Mouse (Mus musculus): Measurements from ENCODE around the gene Rnf31. TPM values are rescaled to one million over a fixed set of nuclear protein-coding genes. Genes with fewer than 3 reads are reported as not detected.

Rnf31 gene
- polyA plus RNA-seq, 1 experiment from 2014 or later = 12.7 TPM

GRCm38 (mm10) chr14:55577871-55578667, 13.4 kb upstream of the Rnf31 start, which contains the start of gene Psme1:
TSS of gene Psme1 (plus strand) at chr14:55578123.
- H3K9ac ChIP-seq (ENCODE audit: low read length) = peak within 1 kb of the TSS; percentile 98
- peaks cover 17 to 37% of the 10 kb centered on the region in 2 experiments; a peak in 3 of 4 replicates for H3K4me1 ChIP-seq (ENCODE audit: control insufficient read depth in 2 of 2, insufficient read depth in 2 of 2, low read length in 2 of 2)
- peaks cover 26% of the 10 kb centered on the region for H3K36me3 ChIP-seq (ENCODE audit: control insufficient read depth, insufficient read depth, low read length)
- H3K27me3 ChIP-seq (ENCODE audit: control insufficient read depth, insufficient read depth, low read length) = no peaks in the 10 kb centered on the region
- peak; percentile 69 for ATAC-seq (ENCODE audit: insufficient number of reproducible peaks, insufficient read depth, low FRiP score, low read depth)
- H3K27ac ChIP-seq (replicated peaks in 1 of 2; ENCODE audit: control insufficient read depth in 1 of 2, insufficient read depth in 1 of 2, low read depth in 2 of 2, low read length in 2 of 2) = peak within 1 kb of the TSS; percentile 76 to 98
- peak within 1 kb of the TSS; percentile 75 for H3K4me2 ChIP-seq (ENCODE audit: low read length)
- no peaks in the 10 kb centered on the region for H3K9me3 ChIP-seq (ENCODE audit: control insufficient read depth, low read length)
- WGBS = under 1% methylated on average over 23 of the region's 32 CpGs
- H3K4me3 ChIP-seq (ENCODE audit: control insufficient read depth in 1 of 2, insufficient read depth in 1 of 2, low read depth in 1 of 2, low read length in 2 of 2) = peak within 1 kb of the TSS; percentile 66 to 92

DNA sequence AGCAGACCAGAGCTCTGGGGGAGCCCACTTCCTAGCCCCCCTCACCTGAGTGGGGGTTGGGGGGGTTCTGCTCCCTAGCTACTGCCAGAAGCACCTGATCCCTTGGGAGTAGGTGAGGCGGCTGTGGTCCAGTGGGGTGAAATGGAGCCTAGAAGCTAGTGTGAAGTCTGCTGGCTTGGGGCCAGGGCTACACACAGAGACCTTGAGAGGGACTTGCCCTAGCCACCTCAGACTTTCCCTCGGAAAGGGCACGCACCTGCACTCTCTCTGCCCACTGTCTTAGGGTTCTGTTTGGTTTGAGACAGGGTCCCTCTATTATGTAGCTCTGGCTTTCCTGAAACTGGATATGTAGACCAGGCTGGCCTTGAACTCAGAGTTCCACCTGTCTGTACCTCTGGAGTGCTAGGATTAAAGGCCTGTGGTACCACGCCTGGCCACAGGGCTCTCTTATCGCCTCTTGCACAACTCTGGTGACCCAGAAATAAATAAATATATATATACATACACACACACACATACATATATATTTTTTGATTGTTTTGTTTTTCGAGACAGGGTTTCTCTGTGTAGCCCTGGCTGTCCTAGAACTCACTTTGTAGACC, 12.7 kb upstream of the Rnf31 start:
- H3K4me1 ChIP-seq (ENCODE audit: control insufficient read depth in 2 of 2, insufficient read depth in 2 of 2, low read length in 2 of 2) = peaks cover 17 to 37% of the 10 kb centered on the region in 2 experiments; a peak in 3 of 4 replicates
- no peaks in the 10 kb centered on the region for H3K9me3 ChIP-seq (ENCODE audit: control insufficient read depth, low read length)
- ATAC-seq (ENCODE audit: insufficient number of reproducible peaks, insufficient read depth, low FRiP score, low read depth) = 0 out of 2 replicates have a peak, but pooled peaks have one; percentile 8
- H3K4me3 ChIP-seq (ENCODE audit: control insufficient read depth in 1 of 2, insufficient read depth in 1 of 2, low read depth in 1 of 2, low read length in 2 of 2) = peak overlapping the region; percentile 66 to 92
- WGBS = 27% methylated on average over 6 of the region's 6 CpGs
- no peaks in the 10 kb centered on the region for H3K27me3 ChIP-seq (ENCODE audit: control insufficient read depth, insufficient read depth, low read length)
- H3K27ac ChIP-seq (replicated peaks in 1 of 2; ENCODE audit: control insufficient read depth in 1 of 2, insufficient read depth in 1 of 2, low read depth in 2 of 2, low read length in 2 of 2) = peak overlapping the region; percentile 64 to 90
- H3K4me2 ChIP-seq (ENCODE audit: low read length) = peak overlapping the region; percentile 75
- peak overlapping the region; percentile 98 for H3K9ac ChIP-seq (ENCODE audit: low read length)
- H3K36me3 ChIP-seq (ENCODE audit: control insufficient read depth, insufficient read depth, low read length) = peaks cover 26% of the 10 kb centered on the region

DNA sequence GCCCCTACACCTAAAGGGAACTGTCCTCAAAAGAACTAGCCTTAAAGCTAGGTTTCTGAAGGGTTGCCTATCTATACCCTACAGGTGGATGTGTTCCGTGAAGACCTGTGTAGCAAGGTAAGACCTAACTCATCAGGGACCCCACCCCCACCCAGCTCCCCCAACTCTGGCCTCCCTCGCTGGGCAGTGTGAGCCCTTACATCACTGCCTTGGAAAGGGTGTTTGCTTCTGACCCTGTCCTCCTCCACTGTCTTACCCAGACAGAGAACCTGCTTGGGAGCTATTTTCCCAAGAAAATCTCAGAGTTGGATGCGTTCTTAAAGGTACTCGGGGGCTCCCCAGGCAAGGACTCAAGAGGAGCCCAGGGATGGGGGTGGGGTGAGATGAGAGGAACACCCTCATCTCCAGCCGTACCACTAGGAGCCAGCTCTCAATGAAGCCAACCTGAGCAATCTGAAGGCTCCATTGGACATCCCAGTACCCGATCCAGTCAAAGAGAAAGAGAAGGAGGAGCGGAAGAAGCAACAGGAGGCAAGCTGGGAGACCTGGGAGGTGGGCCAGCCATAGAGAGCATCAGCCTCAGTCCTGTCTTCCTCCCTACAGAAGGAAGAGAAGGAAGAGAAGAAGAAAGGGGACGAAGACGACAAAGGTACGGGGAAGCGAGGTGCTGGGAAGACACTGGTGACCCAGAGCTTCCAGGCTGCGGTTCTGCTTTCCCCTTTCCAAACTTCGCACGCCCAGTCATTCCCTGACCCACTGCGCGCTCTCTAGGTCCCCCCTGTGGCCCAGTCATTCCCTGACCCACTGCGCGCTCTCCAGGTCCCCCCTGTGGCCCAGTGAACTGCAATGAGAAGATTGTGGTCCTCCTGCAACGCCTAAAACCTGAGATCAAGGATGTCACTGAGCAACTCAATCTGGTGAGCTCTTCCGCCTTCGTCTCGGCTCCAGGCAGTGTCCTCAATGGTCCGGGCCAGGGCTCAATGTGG, 11.7 kb upstream of the Rnf31 start:
- no peak overlapping the region for H3K4me3 ChIP-seq (ENCODE audit: control insufficient read depth in 1 of 2, insufficient read depth in 1 of 2, low read depth in 1 of 2, low read length in 2 of 2)
- H3K9ac ChIP-seq (ENCODE audit: low read length) = no peak overlapping the region
- H3K9me3 ChIP-seq (ENCODE audit: control insufficient read depth, low read length) = no peaks in the 10 kb centered on the region
- no peak overlapping the region for H3K4me2 ChIP-seq (ENCODE audit: low read length)
- peaks cover 26% of the 10 kb centered on the region for H3K36me3 ChIP-seq (ENCODE audit: control insufficient read depth, insufficient read depth, low read length)
- H3K27ac ChIP-seq (replicated peaks in 1 of 2; ENCODE audit: control insufficient read depth in 1 of 2, insufficient read depth in 1 of 2, low read depth in 2 of 2, low read length in 2 of 2) = no peak overlapping the region
- H3K4me1 ChIP-seq (ENCODE audit: control insufficient read depth in 2 of 2, insufficient read depth in 2 of 2, low read length in 2 of 2) = peaks cover 12 to 36% of the 10 kb centered on the region in 2 experiments; a peak in 3 of 4 replicates
- ATAC-seq (ENCODE audit: insufficient number of reproducible peaks, insufficient read depth, low FRiP score, low read depth) = no peak
- no peaks in the 10 kb centered on the region for H3K27me3 ChIP-seq (ENCODE audit: control insufficient read depth, insufficient read depth, low read length)
- WGBS = 85% methylated on average over 23 of the region's 23 CpGs

DNA sequence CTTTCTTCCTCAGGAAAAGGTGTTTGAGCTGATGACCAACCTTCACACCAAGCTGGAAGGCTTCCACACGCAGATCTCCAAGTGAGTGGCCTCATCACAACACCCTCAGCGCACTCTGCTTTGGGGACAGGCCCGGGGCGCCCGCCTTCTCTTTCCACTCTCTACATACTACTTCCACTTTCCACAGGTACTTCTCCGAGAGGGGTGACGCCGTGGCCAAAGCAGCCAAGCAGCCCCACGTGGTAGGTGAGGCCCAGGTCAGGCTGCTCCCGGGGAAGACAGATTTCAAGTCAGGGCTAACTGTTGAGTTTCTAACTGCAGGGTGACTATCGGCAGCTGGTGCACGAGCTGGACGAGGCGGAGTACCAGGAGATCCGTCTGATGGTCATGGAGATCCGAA, 10.8 kb upstream of the Rnf31 start:
- no peak overlapping the region for H3K27ac ChIP-seq (replicated peaks in 1 of 2; ENCODE audit: control insufficient read depth in 1 of 2, insufficient read depth in 1 of 2, low read depth in 2 of 2, low read length in 2 of 2)
- H3K4me3 ChIP-seq (ENCODE audit: control insufficient read depth in 1 of 2, insufficient read depth in 1 of 2, low read depth in 1 of 2, low read length in 2 of 2) = no peak overlapping the region
- H3K4me1 ChIP-seq (ENCODE audit: control insufficient read depth in 2 of 2, insufficient read depth in 2 of 2, low read length in 2 of 2) = peaks cover 12 to 36% of the 10 kb centered on the region in 2 experiments; a peak in 3 of 4 replicates
- no peak overlapping the region for H3K4me2 ChIP-seq (ENCODE audit: low read length)
- ATAC-seq (ENCODE audit: insufficient number of reproducible peaks, insufficient read depth, low FRiP score, low read depth) = no peak
- H3K36me3 ChIP-seq (ENCODE audit: control insufficient read depth, insufficient read depth, low read length) = peaks cover 26% of the 10 kb centered on the region
- WGBS = 93% methylated on average over 16 of the region's 16 CpGs
- no peaks in the 10 kb centered on the region for H3K27me3 ChIP-seq (ENCODE audit: control insufficient read depth, insufficient read depth, low read length)
- H3K9me3 ChIP-seq (ENCODE audit: control insufficient read depth, low read length) = no peaks in the 10 kb centered on the region
- H3K9ac ChIP-seq (ENCODE audit: low read length) = no peak overlapping the region

DNA sequence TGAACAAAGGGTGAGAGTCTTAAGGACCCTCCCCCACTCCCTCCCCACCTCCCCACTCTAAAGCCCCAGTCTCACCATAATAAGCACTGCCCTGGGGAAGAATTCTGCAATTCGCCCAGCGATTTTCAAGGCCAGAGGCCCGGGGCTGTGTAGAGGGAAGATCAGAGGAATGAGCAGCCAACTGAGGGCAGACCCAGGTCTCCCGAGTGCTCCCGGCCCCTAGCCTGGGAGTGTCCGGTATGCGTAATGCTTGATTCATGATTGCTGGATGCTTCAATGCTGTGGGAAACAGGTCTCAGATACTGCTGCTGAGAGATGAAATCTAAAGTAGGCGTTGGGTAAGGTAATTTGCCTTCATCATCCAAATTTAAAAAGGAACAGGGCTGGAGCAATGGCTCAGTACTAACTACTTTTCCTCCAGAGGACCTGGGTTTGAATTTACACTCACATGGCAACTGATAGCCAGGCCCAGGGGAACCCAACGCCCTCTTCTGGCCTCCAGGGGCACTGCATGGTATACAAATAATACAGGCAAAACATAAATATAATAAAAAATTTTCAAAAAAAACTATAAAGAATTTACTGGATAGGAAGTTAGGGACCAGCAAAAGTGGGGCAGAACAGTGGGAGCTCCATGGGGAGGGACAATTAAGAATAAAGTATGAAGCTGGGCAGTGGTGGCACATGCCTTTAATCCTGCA, 9.4 kb upstream of the Rnf31 start:
- 74% methylated on average over 9 of the region's 9 CpGs for WGBS
- no peak overlapping the region for H3K4me3 ChIP-seq (ENCODE audit: control insufficient read depth in 1 of 2, insufficient read depth in 1 of 2, low read depth in 1 of 2, low read length in 2 of 2)
- ATAC-seq (ENCODE audit: insufficient number of reproducible peaks, insufficient read depth, low FRiP score, low read depth) = no peak

DNA sequence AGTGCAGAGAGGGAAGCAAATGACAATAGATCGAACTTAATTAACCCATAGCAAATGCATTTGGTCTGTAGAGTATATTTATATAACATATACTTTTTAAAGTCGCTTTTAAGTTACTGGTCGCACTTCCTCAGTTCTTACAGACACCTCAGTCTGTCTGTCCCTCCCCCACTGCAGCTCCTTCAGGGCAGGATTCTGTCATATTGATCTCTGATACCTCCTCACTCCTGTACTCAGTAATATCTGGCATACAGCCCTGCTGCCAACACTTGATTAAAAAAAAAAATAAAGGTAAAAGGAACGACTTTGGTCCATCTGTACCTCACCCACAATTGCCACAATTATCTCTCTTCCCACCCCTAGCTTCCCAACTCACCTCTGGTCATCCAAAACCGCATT, 7.2 kb upstream of the Rnf31 start:
- H3K9me3 ChIP-seq (ENCODE audit: control insufficient read depth, low read length) = no peaks in the 10 kb centered on the region
- peak overlapping the region; percentile 63 for H3K4me3 ChIP-seq (ENCODE audit: control insufficient read depth in 1 of 2, insufficient read depth in 1 of 2, low read depth in 1 of 2, low read length in 2 of 2)
- H3K36me3 ChIP-seq (ENCODE audit: control insufficient read depth, insufficient read depth, low read length) = peaks cover 49% of the 10 kb centered on the region
- 37% methylated on average over 5 of the region's 5 CpGs for WGBS
- peak overlapping the region; percentile 79 for H3K9ac ChIP-seq (ENCODE audit: low read length)
- ATAC-seq (ENCODE audit: insufficient number of reproducible peaks, insufficient read depth, low FRiP score, low read depth) = no peak
- H3K27me3 ChIP-seq (ENCODE audit: control insufficient read depth, insufficient read depth, low read length) = no peaks in the 10 kb centered on the region
- peak overlapping the region in 1 of 2 experiments; percentile 77; a peak in 2 of 4 replicates for H3K27ac ChIP-seq (replicated peaks in 1 of 2; ENCODE audit: control insufficient read depth in 1 of 2, insufficient read depth in 1 of 2, low read depth in 2 of 2, low read length in 2 of 2)
- H3K4me1 ChIP-seq (ENCODE audit: control insufficient read depth in 2 of 2, insufficient read depth in 2 of 2, low read length in 2 of 2) = peaks cover 3 to 17% of the 10 kb centered on the region in 2 experiments; a peak in 3 of 4 replicates
- H3K4me2 ChIP-seq (ENCODE audit: low read length) = peak overlapping the region; percentile 88

More for the DNA sequence above, 9.4 kb upstream of the Rnf31 start:
- Histone ChIP-seq H3K36me3 (ENCODE audit: control insufficient read depth, insufficient read depth, low read length) (peaks cover 28% of the 10 kb centered on the region), H3K9me3 (ENCODE audit: control insufficient read depth, low read length) (no peaks in the 10 kb centered on the region), H3K27me3 (ENCODE audit: control insufficient read depth, insufficient read depth, low read length) (no peaks in the 10 kb centered on the region), H3K4me1 (ENCODE audit: control insufficient read depth in 2 of 2, insufficient read depth in 2 of 2, low read length in 2 of 2) (peaks cover 3 to 28% of the 10 kb centered on the region in 2 experiments; a peak in 3 of 4 replicates), H3K27ac (replicated peaks in 1 of 2; ENCODE audit: control insufficient read depth in 1 of 2, insufficient read depth in 1 of 2, low read depth in 2 of 2, low read length in 2 of 2) (no peak overlapping the region), H3K9ac (ENCODE audit: low read length) (no peak overlapping the region), H3K4me2 (ENCODE audit: low read length) (no peak overlapping the region)
